Mouse (Mus musculus): ENCODE measurements around the gene Cntnap1.

Cntnap1 gene

GRCm38 (mm10) chr11:101187541-101187940 lies 17.2 kb downstream of the Cntnap1 start:
- no peak for DNase-seq

GRCm38 (mm10) chr11:101188166-101188805 lies 18.0 kb downstream of the Cntnap1 start:
- no peak for DNase-seq

- peak; percentile 79 for DNase-seq
Observed at GRCm38 (mm10) chr11:101189495-101190180, 19.3 kb downstream of the Cntnap1 start.

- DNase-seq, result peak; percentile 47
Observed at GRCm38 (mm10) chr11:101190181-101190912, 20.0 kb downstream of the Cntnap1 start.

GRCm38 (mm10) chr11:101190913-101191907 lies 20.9 kb downstream of the Cntnap1 start:
- DNase-seq, result no peak

- no peak for DNase-seq
Observed at GRCm38 (mm10) chr11:101191919-101192470, 21.7 kb downstream of the Cntnap1 start.

GRCm38 (mm10) chr11:101192646-101193045 lies 22.3 kb downstream of the Cntnap1 start:
- no peak for DNase-seq

- DNase-seq, result no peak
Observed at GRCm38 (mm10) chr11:101193076-101193475, 22.8 kb downstream of the Cntnap1 start.

GRCm38 (mm10) chr11:101194137-101194536 lies 23.8 kb downstream of the Cntnap1 start:
- DNase-seq, result no peak

GRCm38 (mm10) chr11:101194643-101195042 lies 24.3 kb downstream of the Cntnap1 start:
- no peak for DNase-seq

GRCm38 (mm10) chr11:101195101-101195500 lies 24.8 kb downstream of the Cntnap1 start:
- no peak for DNase-seq

- DNase-seq, result no peak
Observed at GRCm38 (mm10) chr11:101195571-101195970, 25.2 kb downstream of the Cntnap1 start.

GRCm38 (mm10) chr11:101196175-101196574 lies 25.9 kb downstream of the Cntnap1 start:
- DNase-seq, result no peak

GRCm38 (mm10) chr11:101199555-101199954 lies 29.2 kb downstream of the Cntnap1 start:
- no peak for DNase-seq

GRCm38 (mm10) chr11:101200986-101201385 lies 30.7 kb downstream of the Cntnap1 start:
- DNase-seq, result no peak

- peak; percentile 27 for DNase-seq
Observed at GRCm38 (mm10) chr11:101211970-101212369, 41.6 kb downstream of the Cntnap1 start.

- no peak for DNase-seq
Observed at GRCm38 (mm10) chr11:101216936-101217335, 46.6 kb downstream of the Cntnap1 start.

GRCm38 (mm10) chr11:101218436-101219055 lies 48.2 kb downstream of the Cntnap1 start:
- no peak for DNase-seq

- no peak for DNase-seq
Observed at GRCm38 (mm10) chr11:101220853-101221252, 50.5 kb downstream of the Cntnap1 start.

GRCm38 (mm10) chr11:101221306-101221986 lies 51.1 kb downstream of the Cntnap1 start:
- DNase-seq, result peak; percentile 51

- DNase-seq, result no peak
Observed at GRCm38 (mm10) chr11:101224337-101224736, 54.0 kb downstream of the Cntnap1 start.

Measured in kidney, postnatal 10 days (tissue).